Mouse (Mus musculus) stomach, postnatal 0 days (tissue): ENCODE results near the gene Fbxw10.

ENCODE experiments used
- CTCF ChIP-seq: IDR thresholded peaks from 2 replicates; pipeline ENCODE4 v1.5.1; 2016; ENCODE audit warnings: antibody characterized with exemption, low read depth, mild to moderate bottlenecking, moderate library complexity
- EP300 ChIP-seq: optimal IDR thresholded peaks from 2 replicates; pipeline ENCODE3; 2016; ENCODE audit warnings: antibody characterized with exemption

- no peak for TF ChIP-seq EP300
- no peak for TF ChIP-seq CTCF
Measured at GRCm38 (mm10) chr11:62827135-62827534, 19.7 kb upstream of the Fbxw10 start.
